Mouse (Mus musculus): ENCODE data around the gene Mtm1. TPM values are rescaled to one million over a fixed set of nuclear protein-coding genes. Genes with fewer than 3 reads are reported as not detected.

The Mtm1 gene
- total RNA-seq (2015; ENCODE audit: low replicate concordance) (3.4 and 8.3 TPM in 2 replicates), total RNA-seq (2017; ENCODE audit: low replicate concordance) (5.4 and 7.1 TPM in 2 replicates)

- no peak for ATAC-seq (replicated peaks; ENCODE audit: low FRiP score, poor library complexity, severe bottlenecking)
These were observed at the start of gene Mtm1 for GRCm38 (mm10) chrX:71210467-71210866. Gene Mtm1, plus strand, starts transcription at chrX:71210767.

- no peak for ATAC-seq (replicated peaks; ENCODE audit: low FRiP score, poor library complexity, severe bottlenecking)
These were observed 29.0 kb upstream of the Mtm1 start for GRCm38 (mm10) chrX:71181526-71181925.

DNA sequence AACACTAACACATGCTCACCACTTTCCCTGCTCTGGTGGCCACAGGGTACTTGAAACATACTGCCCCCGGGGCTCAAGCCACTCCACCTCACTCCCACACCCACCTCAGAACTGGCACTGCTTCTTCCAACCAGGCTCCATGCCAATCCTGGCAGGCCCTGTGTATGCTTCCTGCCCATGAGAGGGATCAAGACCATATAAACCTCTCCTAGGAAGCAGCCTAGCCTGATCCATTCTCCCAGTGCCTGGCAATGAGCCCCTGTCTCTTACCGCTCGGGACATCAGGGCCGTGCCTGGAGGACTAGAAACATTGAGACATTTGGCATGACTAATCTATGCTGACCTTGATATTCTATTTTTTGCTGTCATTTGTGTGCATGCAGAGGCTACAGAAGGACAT lies 26.9 kb upstream of the Mtm1 start:
- no peak for ATAC-seq (replicated peaks; ENCODE audit: low FRiP score, poor library complexity, severe bottlenecking)

GRCm38 (mm10) chrX:71186396-71186795 lies 24.2 kb upstream of the Mtm1 start:
- no peak for ATAC-seq (replicated peaks; ENCODE audit: low FRiP score, poor library complexity, severe bottlenecking)

DNA sequence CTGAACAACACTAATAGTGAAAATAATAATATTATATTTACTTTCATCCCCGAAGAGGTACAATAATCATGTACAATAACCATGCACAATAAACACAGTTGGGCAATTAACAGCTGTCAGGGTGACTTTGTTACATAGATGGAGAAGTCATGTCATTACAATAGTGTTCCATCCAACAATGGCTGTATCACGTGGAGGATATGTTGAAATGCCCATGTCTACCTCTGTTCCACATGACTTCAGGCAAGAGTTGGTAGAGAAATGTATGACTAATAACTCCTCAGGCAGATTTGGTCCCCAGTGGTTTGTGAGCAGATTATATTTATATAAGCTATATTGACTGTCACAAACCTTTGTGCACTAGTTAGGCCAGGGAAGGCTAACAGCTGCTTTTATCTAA lies 5.8 kb upstream of the Mtm1 start:
- no peak for ATAC-seq (replicated peaks; ENCODE audit: low FRiP score, poor library complexity, severe bottlenecking)

GRCm38 (mm10) chrX:71205821-71206542 lies 4.6 kb upstream of the Mtm1 start:
- no peak for ATAC-seq (replicated peaks; ENCODE audit: low FRiP score, poor library complexity, severe bottlenecking)

GRCm38 (mm10) chrX:71206595-71206994 lies 4.0 kb upstream of the Mtm1 start:
- no peak for ATAC-seq (replicated peaks; ENCODE audit: low FRiP score, poor library complexity, severe bottlenecking)

GRCm38 (mm10) chrX:71212911-71213310 lies 2.3 kb downstream of the Mtm1 start:
- ATAC-seq (replicated peaks; ENCODE audit: low FRiP score, poor library complexity, severe bottlenecking): no peak

DNA sequence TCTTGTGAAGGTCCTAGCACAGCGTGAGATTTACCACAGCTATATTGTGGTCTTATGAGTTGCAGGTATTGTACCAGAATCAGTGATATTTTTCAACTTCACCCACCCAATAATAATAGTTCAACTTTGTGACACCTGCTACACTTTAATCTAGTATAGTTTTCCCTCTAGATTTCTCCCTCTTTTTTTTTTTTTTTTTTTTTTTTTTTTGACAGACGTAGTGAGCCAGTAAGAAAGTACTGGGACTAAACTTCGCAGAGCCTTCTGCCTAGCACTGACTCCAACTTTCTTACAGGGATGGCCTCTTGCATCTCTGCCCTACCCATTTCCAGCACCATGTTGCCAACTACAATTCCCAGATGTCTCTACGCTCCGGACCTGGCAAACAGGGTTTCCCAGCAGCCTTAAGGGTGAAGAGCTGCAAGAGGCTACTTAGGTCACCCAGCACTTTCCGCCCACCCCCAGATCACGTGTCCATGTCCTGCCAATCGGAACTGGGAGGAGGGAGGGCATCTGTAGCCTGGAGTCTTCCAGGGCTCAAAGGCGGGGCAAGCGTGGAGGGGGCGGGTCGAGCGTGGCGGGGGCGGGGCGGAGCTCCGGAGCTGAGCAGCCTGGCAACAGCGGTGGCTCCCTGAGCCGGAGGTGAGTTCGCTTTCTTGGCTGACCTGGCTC lies 4.0 kb downstream of the Mtm1 start:
- ATAC-seq (replicated peaks; ENCODE audit: low FRiP score, poor library complexity, severe bottlenecking): peak; percentile 94

DNA sequence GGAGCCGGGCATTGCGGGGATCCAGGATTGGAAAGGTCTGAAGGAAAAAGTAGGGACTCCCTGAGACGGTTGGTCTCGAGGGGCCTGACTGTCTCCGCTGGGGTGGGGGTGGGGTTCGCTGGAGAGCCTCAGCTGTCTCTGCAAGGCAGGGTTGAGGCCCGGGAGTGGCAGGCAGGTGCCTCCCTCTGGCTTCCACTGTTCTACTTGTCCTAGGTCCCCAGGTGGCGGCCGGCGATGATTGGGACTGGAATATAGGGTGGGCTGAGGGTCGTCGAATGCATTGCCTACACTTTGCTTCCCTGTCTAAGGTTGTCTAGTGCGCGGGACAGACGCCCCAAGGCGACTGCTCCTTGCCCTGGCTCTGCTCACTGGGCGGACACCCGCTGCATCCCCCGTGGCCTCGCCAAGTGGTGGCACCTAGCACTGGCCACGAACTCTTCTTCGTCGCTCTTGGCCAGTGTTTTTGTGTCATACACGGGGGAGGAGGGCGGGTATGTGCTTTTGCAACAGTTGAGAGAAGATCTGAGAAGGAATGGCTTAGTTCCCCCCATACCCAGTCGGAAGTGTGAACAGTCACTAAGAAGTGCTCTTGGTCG lies 4.6 kb downstream of the Mtm1 start:
- ATAC-seq (replicated peaks; ENCODE audit: low FRiP score, poor library complexity, severe bottlenecking): peak; percentile 77

DNA sequence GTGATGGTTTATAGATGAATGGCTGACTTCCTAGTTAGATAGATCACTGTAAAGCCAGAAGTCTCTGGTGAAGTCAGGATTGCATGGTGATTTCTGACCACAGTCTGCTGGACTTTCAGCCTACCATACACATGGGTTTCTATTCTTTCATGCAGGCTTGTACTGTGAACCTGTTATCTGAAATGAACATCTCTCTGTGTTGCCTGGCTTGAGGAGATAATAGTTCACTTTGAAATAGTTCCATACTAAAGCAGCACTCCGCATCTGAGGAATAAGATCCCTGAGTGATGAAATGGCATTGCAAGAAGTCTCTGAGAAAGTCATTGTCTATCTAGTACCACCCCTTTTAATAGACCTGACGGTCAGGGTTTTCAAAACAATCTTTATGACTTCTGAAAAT lies 6.3 kb downstream of the Mtm1 start:
- ATAC-seq (replicated peaks; ENCODE audit: low FRiP score, poor library complexity, severe bottlenecking): no peak

DNA sequence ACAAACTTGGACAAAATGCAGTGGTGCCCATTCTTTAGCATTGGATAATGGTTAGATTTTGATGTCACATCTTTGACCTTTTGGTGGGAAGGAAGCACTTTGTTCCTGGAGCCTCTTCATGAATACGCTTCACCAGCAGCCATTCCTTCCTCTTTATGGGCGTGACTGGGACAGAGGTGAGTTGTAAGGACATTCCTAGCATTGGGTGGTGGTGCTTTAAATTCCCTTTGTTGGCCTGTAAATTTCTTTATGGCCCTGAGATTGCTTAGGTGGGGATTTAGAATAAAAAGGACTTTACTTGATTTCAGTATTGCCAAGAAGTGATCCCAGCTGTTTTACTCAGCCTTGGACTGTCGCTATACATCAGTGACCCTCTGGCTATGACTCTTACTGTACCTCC lies 8.3 kb downstream of the Mtm1 start:
- ATAC-seq (replicated peaks; ENCODE audit: low FRiP score, poor library complexity, severe bottlenecking): no peak

DNA sequence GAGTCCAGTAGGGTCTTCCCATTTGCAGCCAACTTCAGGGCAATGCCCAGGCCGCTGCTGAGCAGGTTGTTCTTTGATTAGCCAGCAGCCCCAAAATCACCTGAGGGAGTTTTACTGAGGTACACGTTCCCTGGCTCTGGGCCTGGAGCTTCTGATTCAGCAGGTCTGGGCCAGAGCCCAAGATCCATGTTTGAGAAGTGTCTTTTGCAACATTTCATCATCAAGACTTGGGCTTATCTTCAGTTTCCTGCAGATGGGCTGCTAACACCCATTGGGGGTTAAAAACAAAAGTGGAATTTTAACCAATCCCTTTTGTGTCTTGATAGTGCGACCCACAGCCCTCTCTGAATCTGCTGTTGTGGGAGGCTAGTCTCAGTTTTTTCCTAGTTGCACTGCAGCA lies 10.3 kb downstream of the Mtm1 start:
- no peak for ATAC-seq (replicated peaks; ENCODE audit: low FRiP score, poor library complexity, severe bottlenecking)

DNA sequence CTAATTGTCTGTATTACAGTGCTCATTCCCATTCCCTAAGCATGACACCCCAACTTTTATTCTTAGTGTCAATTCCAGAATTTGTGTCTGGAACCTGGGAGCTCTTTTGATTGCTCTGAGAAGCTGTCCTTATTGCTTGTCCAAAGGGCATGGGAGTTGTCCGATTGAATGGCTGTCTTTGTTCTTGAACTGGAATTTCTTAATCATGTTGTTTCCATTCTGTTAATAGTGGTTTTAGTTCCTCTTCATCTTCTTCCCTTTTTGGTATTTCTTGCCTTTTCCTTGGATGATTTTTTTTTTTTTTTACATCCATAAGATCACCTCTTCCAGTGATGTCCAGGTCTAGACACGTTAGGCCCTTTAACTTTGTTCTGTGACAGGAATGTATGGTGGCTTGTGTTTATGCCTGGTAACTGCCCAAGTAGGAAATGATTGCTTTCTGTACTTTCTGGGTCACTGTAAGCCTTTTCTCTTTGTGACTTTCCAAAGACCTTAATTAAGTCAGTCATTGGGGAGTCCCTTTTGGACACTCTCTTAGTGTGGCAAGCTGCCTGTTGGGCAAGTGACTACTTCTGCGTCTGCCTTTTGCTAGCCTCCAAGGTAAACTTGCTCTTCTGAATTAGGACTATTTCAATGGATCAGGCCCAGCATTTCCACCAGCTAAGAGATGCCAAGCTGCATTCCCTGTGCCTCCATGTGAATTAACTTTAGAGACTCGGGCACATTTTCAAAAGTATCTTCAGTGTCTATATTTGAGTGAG lies 12.3 kb downstream of the Mtm1 start:
- no peak for ATAC-seq (replicated peaks; ENCODE audit: low FRiP score, poor library complexity, severe bottlenecking)

GRCm38 (mm10) chrX:71226881-71227280 lies 16.3 kb downstream of the Mtm1 start:
- ATAC-seq (replicated peaks; ENCODE audit: low FRiP score, poor library complexity, severe bottlenecking): no peak

DNA sequence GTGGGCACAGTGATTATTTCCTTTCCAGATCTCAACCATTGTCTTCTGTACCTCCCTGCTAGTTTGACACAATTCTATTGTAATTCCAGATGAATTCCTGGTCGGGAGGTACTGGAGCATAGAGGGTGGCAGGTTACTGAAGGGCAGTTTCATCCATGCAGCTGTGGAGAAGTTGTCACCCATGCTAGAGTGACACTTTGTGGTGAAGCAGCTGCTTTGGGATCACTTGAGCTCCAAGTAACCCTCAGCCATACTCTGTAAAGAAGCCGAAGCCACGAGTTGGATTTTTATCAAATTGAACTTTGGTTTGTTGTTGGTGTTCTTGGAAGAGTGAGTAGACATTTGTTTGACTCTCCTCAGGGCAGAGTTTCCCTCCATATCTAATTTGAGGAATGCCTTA lies 17.6 kb downstream of the Mtm1 start:
- ATAC-seq (replicated peaks; ENCODE audit: low FRiP score, poor library complexity, severe bottlenecking): no peak

- ATAC-seq (replicated peaks; ENCODE audit: low FRiP score, poor library complexity, severe bottlenecking): no peak
These were observed 20.3 kb downstream of the Mtm1 start for GRCm38 (mm10) chrX:71230847-71231246.

GRCm38 (mm10) chrX:71256422-71256821 lies 45.9 kb downstream of the Mtm1 start:
- no peak for ATAC-seq (replicated peaks; ENCODE audit: low FRiP score, poor library complexity, severe bottlenecking)

GRCm38 (mm10) chrX:71260857-71261256 lies 50.3 kb downstream of the Mtm1 start:
- ATAC-seq (replicated peaks; ENCODE audit: low FRiP score, poor library complexity, severe bottlenecking): no peak

DNA sequence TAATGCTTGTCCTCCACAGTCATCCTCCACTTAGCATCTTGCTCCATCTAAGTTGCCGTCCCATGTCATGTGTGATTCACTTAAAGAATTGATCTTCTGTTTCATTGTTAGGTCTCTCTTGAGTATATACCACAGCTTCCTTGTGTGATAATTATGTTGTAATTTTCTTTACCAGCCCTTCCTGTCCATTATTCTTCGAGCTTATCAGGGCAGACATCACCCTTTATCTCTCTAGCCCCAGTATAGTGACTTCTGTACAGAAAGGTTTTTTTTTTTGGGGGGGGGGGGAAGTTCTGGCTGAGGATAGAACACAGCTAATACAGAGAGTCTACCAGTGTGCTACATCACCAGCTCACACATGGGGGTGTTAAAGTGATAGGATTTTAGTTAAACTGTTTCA lies 53.7 kb downstream of the Mtm1 start:
- ATAC-seq (replicated peaks; ENCODE audit: low FRiP score, poor library complexity, severe bottlenecking): no peak

All from erythroid progenitor cell, adult 5-6 weeks (primary cell).